Comparison of ENCODE assay signal across 9 mouse cellular contexts in the genomic region with DNA sequence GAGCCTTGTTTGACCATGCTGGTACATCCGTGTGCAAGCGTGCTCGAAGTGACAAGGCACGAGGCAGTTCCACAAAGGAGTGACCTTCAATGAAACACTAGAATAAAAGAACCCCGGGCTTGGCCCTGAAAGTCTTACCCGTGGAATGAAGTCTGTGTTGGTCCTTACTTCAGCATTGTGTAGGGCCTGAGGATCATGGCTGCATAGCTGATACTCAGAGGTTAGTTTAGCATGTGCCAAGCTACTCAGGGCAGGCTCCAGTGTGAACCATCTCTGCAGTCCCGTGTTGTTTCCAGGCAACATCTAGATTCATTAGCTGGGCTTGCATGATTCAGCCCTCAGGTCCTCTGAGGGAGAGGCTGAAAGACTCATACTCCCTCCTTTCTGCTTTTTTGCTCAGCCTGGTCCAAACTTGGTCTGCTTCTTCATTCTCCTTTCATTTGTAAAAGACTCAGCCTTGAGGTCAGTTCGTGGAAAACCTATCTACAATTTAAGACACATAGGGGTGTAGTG. TPM values are rescaled to one million over a fixed set of nuclear protein-coding genes. Genes with fewer than 3 reads are reported as not detected.
DNase-seq lines count a peak whose midpoint lies in the region; ATAC-seq lines count a peak whose summit lies in the region.
"Had no signal": no experiment of that assay in that cellular context is flagged by ENCODE, and none has a peak within 500 bp of the region (broad histone marks: within the 10 kb centered on the region; RNA-seq: fewer than 3 reads in every experiment).

Gene Ociad2 (minus strand): TSS at position 306 of the 513 bp plus-strand sequence.

- no peaks in the 10 kb centered on the region for H3K36me3 ChIP-seq in kidney, embryonic 16.5 days (ENCODE audit: insufficient read depth, low read length)
- H3K36me3 ChIP-seq in heart, embryonic 16.5 days (ENCODE audit: control insufficient read depth, insufficient read depth) = no peaks in the 10 kb centered on the region
- no peaks in the 10 kb centered on the region for H3K36me3 ChIP-seq in midbrain, embryonic 14.5 days (ENCODE audit: control insufficient read depth, insufficient read depth, low read length)
- H3K36me3 ChIP-seq: limb, embryonic 12.5 days had no signal

- H3K27me3 ChIP-seq in kidney, embryonic 16.5 days (ENCODE audit: insufficient read depth, low read length) = 0 out of 2 replicates have a peak, but pooled peaks cover 3% of the 10 kb centered on the region
- H3K27me3 ChIP-seq in heart, embryonic 16.5 days (ENCODE audit: control insufficient read depth, insufficient read depth, low read length) = no peaks in the 10 kb centered on the region; the same call in 1 of the 2 replicates
- no peaks in the 10 kb centered on the region for H3K27me3 ChIP-seq in midbrain, embryonic 14.5 days (ENCODE audit: control insufficient read depth, insufficient read depth, low read length)

- no peak within 1 kb of the TSS for H3K4me2 ChIP-seq in kidney, embryonic 16.5 days (replicated peaks; ENCODE audit: low read depth, low read length)
- H3K4me2 ChIP-seq in heart, embryonic 16.5 days (ENCODE audit: low read depth, low read length) = no peak within 1 kb of the TSS
- H3K4me2 ChIP-seq in midbrain, embryonic 14.5 days (ENCODE audit: low read length) = no peak within 1 kb of the TSS
- H3K4me2 ChIP-seq: limb, embryonic 12.5 days had no signal

- H3K27ac ChIP-seq in kidney, embryonic 16.5 days (ENCODE audit: low read length) = no peak within 1 kb of the TSS
- H3K27ac ChIP-seq in heart, embryonic 16.5 days (ENCODE audit: low read length) = no peak within 1 kb of the TSS
- H3K27ac ChIP-seq in midbrain, embryonic 14.5 days (replicated peaks; ENCODE audit: low read depth, low read length) = no peak within 1 kb of the TSS
- H3K27ac ChIP-seq: limb, embryonic 12.5 days had no signal

- no peak for ATAC-seq in kidney, embryonic 16.5 days (ENCODE audit: low FRiP score, low TSS enrichment)
- ATAC-seq in heart, embryonic 16.5 days (replicated peaks; ENCODE audit: extremely low read depth, insufficient read depth, low FRiP score) = no peak
- ATAC-seq in midbrain, embryonic 14.5 days (ENCODE audit: low FRiP score, low TSS enrichment) = no peak
- no peak for ATAC-seq in erythroid progenitor cell, adult 5-6 weeks (replicated peaks; ENCODE audit: low FRiP score, poor library complexity, severe bottlenecking)

- 82% methylated on average over 8 of the region's 8 CpGs for WGBS in kidney, embryonic 16.5 days
- WGBS in heart, embryonic 16.5 days = 83% methylated on average over 8 of the region's 8 CpGs
- 76% methylated on average over 8 of the region's 8 CpGs for WGBS in midbrain, embryonic 14.5 days

- peaks cover 4% of the 10 kb centered on the region; the same call in 1 of the 2 replicates for H3K4me1 ChIP-seq in kidney, embryonic 16.5 days (ENCODE audit: insufficient read depth, low read length)
- H3K4me1 ChIP-seq in heart, embryonic 16.5 days (ENCODE audit: control insufficient read depth, insufficient read depth, low read length) = peaks cover 8% of the 10 kb centered on the region; the same call in 1 of the 2 replicates
- peaks cover 6% of the 10 kb centered on the region for H3K4me1 ChIP-seq in midbrain, embryonic 14.5 days (ENCODE audit: control insufficient read depth, insufficient read depth, low read length)

- DNase-seq in kidney, adult 11 months = no peak
- peak; percentile 63 for DNase-seq in brain, adult 2 months (ENCODE audit: low read depth, low spot score)
- no peak for DNase-seq in midbrain, embryonic 14.5 days
- DNase-seq in testis, postnatal 10 days (ENCODE audit: low spot score) = no peak
- no peak for DNase-seq in c-Kit-positive CD71-positive TER-119-positive erythroid progenitor cells, embryonic 14.5 days (ENCODE audit: low spot score)

- H3K4me3 ChIP-seq in kidney, embryonic 16.5 days (ENCODE audit: low read length) = no peak within 1 kb of the TSS
- no peak within 1 kb of the TSS for H3K4me3 ChIP-seq in heart, embryonic 16.5 days (ENCODE audit: low read length)
- H3K4me3 ChIP-seq in midbrain, embryonic 14.5 days (replicated peaks; ENCODE audit: low read depth, low read length) = no peak within 1 kb of the TSS
- H3K4me3 ChIP-seq: limb, embryonic 12.5 days had no signal

- no peaks in the 10 kb centered on the region for H3K9me3 ChIP-seq in kidney, embryonic 16.5 days (ENCODE audit: low read length)
- H3K9me3 ChIP-seq in heart, embryonic 16.5 days (replicated peaks; ENCODE audit: control insufficient read depth, low read length) = no peaks in the 10 kb centered on the region
- no peaks in the 10 kb centered on the region for H3K9me3 ChIP-seq in midbrain, embryonic 14.5 days (ENCODE audit: control insufficient read depth, low read length)
- H3K9me3 ChIP-seq: limb, embryonic 12.5 days had no signal

- no peak within 1 kb of the TSS for H3K9ac ChIP-seq in kidney, embryonic 16.5 days (replicated peaks; ENCODE audit: low read length)
- no peak within 1 kb of the TSS for H3K9ac ChIP-seq in heart, embryonic 16.5 days (ENCODE audit: low read length)
- no peak within 1 kb of the TSS for H3K9ac ChIP-seq in midbrain, embryonic 14.5 days (replicated peaks; ENCODE audit: low read length)
- H3K9ac ChIP-seq: limb, embryonic 12.5 days had no signal

RNA-seq across cellular contexts. Expression of gene Ociad2, which starts in this region (rescaled TPM):
- 11.4 and 11.8 TPM in 2 replicates for polyA plus RNA-seq in kidney, embryonic 16.5 days (2015; fragmentation: Nextera tagmentation; extraction: Ambion mirVana)
- polyA plus RNA-seq in heart, embryonic 16.5 days (2015; fragmentation: Nextera tagmentation; extraction: Ambion mirVana) = 18.6 and 19.0 TPM in 2 replicates
- 18.3 and 19.4 TPM in 2 replicates for polyA plus RNA-seq in midbrain, embryonic 14.5 days (2014; fragmentation: Nextera tagmentation; extraction: Ambion mirVana)
- not detected in 2 replicates for total RNA-seq in erythroid progenitor cell, adult 5-6 weeks (2015; ENCODE audit: low replicate concordance)
- 1.1 TPM in 1 of 2 replicates, not detected in the other for total RNA-seq in erythroid progenitor cell, adult 5-6 weeks (2017; ENCODE audit: low replicate concordance)
